Mouse (Mus musculus) kidney, postnatal 0 days (tissue): ENCODE measurements at regions not wholly inside any gene's neighbourhood (a gene's known extent, or its start where the extent isn't known, plus 50 kb on each side); places are given as distances from the start of the nearest gene placed in this dataset.

Experiments
- ATAC-seq: fragments of 200-750 bp; cut with Nextera tagmentation; replicated peaks from 2 replicates; pipeline ENCODE4 v1.8.0; 2017; ENCODE audit warnings: low read depth, moderate number of reproducible peaks, moderate TSS enrichment, moderate library complexity; ENCODE audit not compliant: low FRiP score
- DNase-seq: peaks from one replicate; pipeline ENCODE4 v3.0.0-alpha.2; 2016; ENCODE audit warnings: low spot score
- H3K27ac ChIP-seq: fragments of 300-500 bp; sonication (generic); 2 replicates; pipeline ENCODE4 v1.5.1; 2014; ENCODE audit warnings: mild to moderate bottlenecking
- H3K27me3 ChIP-seq: fragments of 300-500 bp; sonication (generic); 2 replicates; pipeline ENCODE4 v1.6.1; 2014; ENCODE audit warnings: low read length, mixed read lengths; ENCODE audit not compliant: insufficient read depth
- H3K36me3 ChIP-seq: fragments of 300-500 bp; sonication (generic); 2 replicates; pipeline ENCODE4 v1.6.1; 2014; ENCODE audit warnings: low read length, mixed read lengths; ENCODE audit not compliant: insufficient read depth
- H3K4me1 ChIP-seq: fragments of 300-500 bp; sonication (generic); replicated peaks from 2 replicates; pipeline ENCODE4 v1.6.1; 2014; ENCODE audit warnings: antibody characterized with exemption, low read length, mixed read lengths; ENCODE audit not compliant: insufficient read depth
- H3K4me2 ChIP-seq: fragments of 300-500 bp; sonication (generic); 2 replicates; pipeline ENCODE4 v1.6.1; 2014; ENCODE audit warnings: mild to moderate bottlenecking, low read length, moderate library complexity, mixed read lengths
- H3K4me3 ChIP-seq: fragments of 300-500 bp; sonication (generic); replicated peaks from 2 replicates; pipeline ENCODE4 v1.5.1; 2014; ENCODE audit warnings: low read depth, low read length
- H3K9ac ChIP-seq: fragments of 300-500 bp; sonication (generic); 2 replicates; pipeline ENCODE4 v1.6.1; 2014; ENCODE audit warnings: low read depth, low read length
- H3K9me3 ChIP-seq: fragments of 300-500 bp; sonication (generic); replicated peaks from 2 replicates; pipeline ENCODE4 v1.6.1; 2016; ENCODE audit warnings: low read length, inconsistent platforms, mixed read lengths
- CTCF ChIP-seq: IDR thresholded peaks from 2 replicates; pipeline ENCODE4 v1.5.1; 2016; ENCODE audit warnings: antibody characterized with exemption, low read depth, mild to moderate bottlenecking, moderate library complexity
- WGBS: fragments of 180-500 bp; shearing (Covaris S2); extraction: QIAGEN DNeasy Blood & Tissue Kit; methylation state at CpG from one replicate; pipeline ENCODE4 v1.1.7; 2014; 5-methylcytosine and 5-hydroxymethylcytosine counted together

DNA sequence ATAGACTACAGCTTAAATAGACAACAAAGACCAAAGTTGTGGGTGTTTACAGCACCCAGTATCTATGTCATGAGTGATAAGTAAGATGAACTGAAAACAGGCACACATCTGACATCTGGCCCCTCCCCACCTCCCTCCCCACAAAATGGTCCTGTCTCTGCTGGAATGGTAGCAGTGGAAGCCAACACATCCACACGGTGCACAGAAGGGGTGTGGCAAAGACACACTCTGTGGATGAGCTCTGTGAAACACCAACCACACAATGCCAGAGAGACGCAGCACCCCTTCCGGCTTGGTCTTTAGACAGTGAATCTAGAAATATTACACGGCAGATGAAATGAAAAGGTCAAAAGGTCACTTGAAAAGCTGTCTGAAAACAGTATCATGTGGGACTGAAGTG lies 85.6 kb downstream of the Fgf18 start:
- H3K36me3 ChIP-seq = no peaks in the 10 kb centered on the region
- H3K9ac ChIP-seq = no peak overlapping the region
- no peak for TF ChIP-seq CTCF
- no peak for DNase-seq
- H3K4me1 ChIP-seq = no peaks in the 10 kb centered on the region
- no peak overlapping the region for H3K4me3 ChIP-seq
- H3K9me3 ChIP-seq = no peaks in the 10 kb centered on the region
- ATAC-seq = no peak
- H3K27me3 ChIP-seq = no peaks in the 10 kb centered on the region
- no peak overlapping the region for H3K27ac ChIP-seq
- H3K4me2 ChIP-seq = no peak overlapping the region
- WGBS = 80% methylated on average over 4 of the region's 4 CpGs

DNA sequence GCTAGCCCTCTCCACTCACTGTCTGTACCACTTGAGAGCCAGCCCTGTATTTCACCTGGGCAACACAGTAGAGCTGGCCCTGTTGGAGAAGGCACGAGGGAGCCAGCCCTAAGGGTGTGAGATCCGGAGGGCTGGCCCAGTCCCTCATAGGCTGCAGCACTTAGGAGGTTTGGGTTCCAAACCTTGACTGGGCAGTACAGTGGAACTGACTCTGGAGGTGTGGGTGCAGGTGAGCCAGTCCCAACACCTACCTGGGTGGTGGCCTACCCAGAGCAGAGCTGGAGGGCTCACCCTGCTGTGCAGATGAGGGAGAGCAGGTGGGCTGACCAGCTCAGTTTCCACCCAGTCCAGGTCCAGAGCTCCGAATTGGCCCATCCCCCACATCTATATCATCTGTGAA lies 86.8 kb downstream of the Fgf18 start:
- ATAC-seq (peak; percentile 54; the same call in 1 of the 2 replicates), DNase-seq (no peak)
- Histone ChIP-seq H3K9me3 (no peaks in the 10 kb centered on the region), H3K27ac (no peak overlapping the region), H3K4me3 (no peak overlapping the region), H3K36me3 (no peaks in the 10 kb centered on the region), H3K9ac (no peak overlapping the region), H3K4me2 (no peak overlapping the region), H3K27me3 (no peaks in the 10 kb centered on the region), H3K4me1 (no peaks in the 10 kb centered on the region)
- TF ChIP-seq CTCF = no peak
- WGBS = 60% methylated on average over 3 of the region's 3 CpGs

DNA sequence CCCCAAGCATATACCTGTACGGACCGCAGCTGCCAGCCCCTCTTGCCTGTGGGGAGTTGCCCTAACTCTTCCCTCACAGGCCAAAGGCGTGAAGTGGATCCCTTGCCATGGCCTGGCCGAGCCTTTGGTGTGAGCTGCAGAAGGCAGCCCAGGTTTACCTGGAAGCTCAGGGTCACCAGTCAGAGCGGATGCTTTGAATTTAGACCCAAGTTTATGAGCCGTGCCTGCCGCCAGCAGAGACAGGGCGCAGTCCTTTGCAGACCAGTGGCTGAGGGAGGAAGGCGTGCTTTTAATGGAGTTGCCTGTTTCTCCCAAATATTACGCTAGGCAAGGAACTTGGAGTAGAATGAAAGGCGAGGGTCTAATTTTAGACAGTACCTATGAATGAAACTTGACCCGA lies 97.0 kb downstream of the Fgf18 start:
- H3K4me2 ChIP-seq = no peak overlapping the region
- H3K27me3 ChIP-seq = no peaks in the 10 kb centered on the region
- no peak overlapping the region for H3K9ac ChIP-seq
- no peak overlapping the region for H3K27ac ChIP-seq
- 31% methylated on average over 12 of the region's 12 CpGs for WGBS
- H3K4me1 ChIP-seq = no peaks in the 10 kb centered on the region
- DNase-seq (peak; percentile 48), ATAC-seq (no peak)
- no peaks in the 10 kb centered on the region for H3K9me3 ChIP-seq
- TF ChIP-seq CTCF = no peak
- H3K36me3 ChIP-seq = no peaks in the 10 kb centered on the region
- no peak overlapping the region for H3K4me3 ChIP-seq

DNA sequence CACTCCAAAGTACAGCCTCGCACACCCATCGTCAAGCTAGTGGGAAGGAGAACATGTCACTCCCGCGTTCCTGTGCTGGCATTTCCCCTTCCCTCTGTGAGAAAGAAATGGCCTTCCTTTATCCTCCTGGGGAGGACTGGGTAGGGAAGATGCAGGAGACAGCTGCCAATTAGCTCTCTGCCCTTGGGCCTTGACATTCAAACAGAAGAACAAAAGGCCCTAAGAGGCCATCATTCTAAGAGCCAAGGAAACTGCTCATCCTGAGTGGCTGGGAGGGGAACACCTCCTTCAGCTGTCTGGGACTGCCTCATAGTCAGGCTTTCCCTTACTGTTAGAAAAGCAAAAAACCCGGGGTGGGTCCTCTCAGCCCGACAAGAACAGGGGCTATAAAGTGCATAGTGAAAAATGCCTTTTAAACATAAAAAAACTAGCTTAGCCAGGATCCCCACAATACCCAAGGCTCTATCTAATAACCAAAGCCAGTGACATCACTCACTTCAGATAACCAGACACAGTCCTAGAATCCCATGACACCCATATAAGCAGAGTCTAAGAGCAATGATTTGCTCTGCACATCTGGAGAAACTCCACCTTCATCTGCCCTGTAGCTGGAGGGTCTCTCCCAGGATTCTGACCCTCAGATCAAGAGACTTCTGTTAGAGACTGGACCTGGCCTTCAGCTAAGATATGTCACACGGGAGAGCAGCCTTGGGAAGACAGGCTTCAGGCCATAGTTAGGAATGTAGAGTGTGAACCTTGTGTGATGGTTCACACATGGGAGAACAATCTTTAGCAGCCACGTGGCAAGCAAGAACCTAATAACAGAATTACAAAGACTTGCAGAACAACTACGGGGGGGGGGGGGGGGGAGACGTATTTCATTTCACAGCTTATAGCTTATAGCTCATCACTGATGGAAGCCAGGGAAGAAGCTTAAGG lies 107.1 kb downstream of the Fgf18 start:
- ATAC-seq (no peak), DNase-seq (no peak)
- no peak overlapping the region for H3K4me2 ChIP-seq
- TF ChIP-seq CTCF = no peak
- H3K4me1 ChIP-seq = no peaks in the 10 kb centered on the region
- H3K9ac ChIP-seq = no peak overlapping the region
- no peaks in the 10 kb centered on the region for H3K36me3 ChIP-seq
- WGBS = 75% methylated on average over 10 of the region's 10 CpGs
- no peaks in the 10 kb centered on the region for H3K27me3 ChIP-seq
- H3K4me3 ChIP-seq = no peak overlapping the region
- no peaks in the 10 kb centered on the region for H3K9me3 ChIP-seq
- H3K27ac ChIP-seq = no peak overlapping the region

DNA sequence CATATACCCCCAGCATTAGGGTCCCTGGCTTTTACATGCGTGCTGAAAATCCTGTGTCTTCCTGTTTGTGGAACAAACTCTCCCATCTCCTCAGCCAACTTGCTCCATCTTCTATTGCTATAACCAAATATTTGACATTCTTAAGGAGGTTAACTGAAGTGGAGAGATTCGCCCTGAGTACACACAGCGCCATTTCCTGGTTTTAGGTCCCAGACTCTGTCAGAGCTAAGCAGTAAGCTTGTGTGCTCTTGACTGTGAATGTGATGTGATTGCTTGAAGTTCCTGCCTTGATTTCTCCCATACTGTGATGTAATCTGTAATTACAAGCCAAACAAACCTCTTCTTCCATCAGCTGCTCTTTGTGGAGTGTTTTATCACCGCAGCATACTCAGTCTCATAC lies 110.8 kb downstream of the Fgf18 start:
- no peaks in the 10 kb centered on the region for H3K4me1 ChIP-seq
- no peak for TF ChIP-seq CTCF
- DNase-seq (peak; percentile 7), ATAC-seq (no peak)
- H3K4me3 ChIP-seq = no peak overlapping the region
- no peak overlapping the region for H3K9ac ChIP-seq
- WGBS = 86% methylated on average over 4 of the region's 4 CpGs
- H3K27me3 ChIP-seq = no peaks in the 10 kb centered on the region
- H3K9me3 ChIP-seq = no peaks in the 10 kb centered on the region
- H3K36me3 ChIP-seq = no peaks in the 10 kb centered on the region
- H3K27ac ChIP-seq = no peak overlapping the region
- no peak overlapping the region for H3K4me2 ChIP-seq

DNA sequence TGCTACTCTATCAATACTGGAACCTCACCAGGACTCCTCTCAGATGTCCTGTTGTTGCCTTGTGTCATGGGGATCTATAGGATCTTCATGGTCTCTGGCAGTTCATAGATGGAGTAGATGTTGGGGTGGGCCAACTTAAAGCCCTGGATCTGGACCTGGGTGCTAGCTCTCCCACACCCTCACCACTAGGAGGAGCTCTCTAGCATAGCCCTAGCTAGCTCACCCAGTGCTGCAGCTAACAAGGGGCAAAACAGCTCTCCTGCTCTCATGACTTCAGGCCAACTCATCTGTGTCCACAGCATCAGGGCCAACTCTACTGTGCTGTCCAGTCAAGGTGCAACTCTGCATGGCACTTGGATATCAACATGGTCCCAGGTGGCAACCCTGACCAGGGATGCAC lies 118.3 kb downstream of the Fgf18 start:
- no peaks in the 10 kb centered on the region for H3K36me3 ChIP-seq
- no peak overlapping the region for H3K4me3 ChIP-seq
- H3K27me3 ChIP-seq = no peaks in the 10 kb centered on the region
- peak; percentile 68 for TF ChIP-seq CTCF
- no peak overlapping the region for H3K4me2 ChIP-seq
- H3K9ac ChIP-seq = no peak overlapping the region
- H3K4me1 ChIP-seq = no peaks in the 10 kb centered on the region
- no peak for ATAC-seq
- H3K9me3 ChIP-seq = no peaks in the 10 kb centered on the region
- H3K27ac ChIP-seq = no peak overlapping the region
- peak; percentile 19 for DNase-seq

DNA sequence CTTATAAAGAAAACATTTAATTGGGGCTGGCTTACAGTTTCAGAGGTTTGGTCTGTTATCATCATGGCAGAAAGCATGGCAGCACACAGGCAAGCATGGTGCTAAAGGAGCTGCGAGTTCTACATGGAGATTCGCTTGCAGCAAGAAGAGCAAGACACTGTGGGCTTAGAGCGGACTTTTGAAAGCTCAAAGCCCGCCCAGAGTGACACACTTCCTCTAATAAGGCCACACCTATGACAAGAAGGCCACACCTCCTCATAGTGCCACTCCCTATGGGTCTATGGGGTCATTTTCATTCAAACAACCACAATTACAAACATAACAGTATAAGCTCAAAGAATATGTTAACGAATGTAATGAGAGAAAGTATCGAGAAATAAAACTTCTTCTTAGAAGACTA lies 120.1 kb downstream of the Fgf18 start:
- H3K27ac ChIP-seq = no peak overlapping the region
- H3K9me3 ChIP-seq = no peaks in the 10 kb centered on the region
- WGBS = 96% methylated on average over 6 of the region's 6 CpGs
- H3K9ac ChIP-seq = no peak overlapping the region
- ATAC-seq = no peak
- no peak for DNase-seq
- H3K27me3 ChIP-seq = no peaks in the 10 kb centered on the region
- H3K4me1 ChIP-seq = no peaks in the 10 kb centered on the region
- H3K36me3 ChIP-seq = no peaks in the 10 kb centered on the region
- H3K4me3 ChIP-seq = no peak overlapping the region
- H3K4me2 ChIP-seq = no peak overlapping the region
- no peak for TF ChIP-seq CTCF
